Mouse (Mus musculus) stomach, embryonic 15.5 days (tissue): ENCODE measurements around the gene Vmn2r81. TPM values are rescaled to one million over a fixed set of nuclear protein-coding genes. Genes with fewer than 3 reads are reported as not detected.
"Not testable (repeated sequence)": the region's sequence is repeated elsewhere in the genome, so short reads cannot be mapped to it uniquely, and the experiment has no call there.

Experiments
- ATAC-seq: fragments of 200-750 bp; cut with Nextera tagmentation; 2 replicates; pipeline ENCODE4 v1.8.0; 2017; ENCODE audit warnings: low read depth, moderate number of reproducible peaks, moderate TSS enrichment; ENCODE audit not compliant: insufficient read depth, low FRiP score
- H3K27ac ChIP-seq: fragments of 300-500 bp; sonication (generic); 2 replicates; pipeline ENCODE4 v1.5.1; 2015; ENCODE audit warnings: mild to moderate bottlenecking, inconsistent platforms
- H3K27me3 ChIP-seq: fragments of 300-500 bp; sonication (generic); replicated peaks from 2 replicates; pipeline ENCODE4 v1.6.1; 2015; ENCODE audit warnings: inconsistent platforms
- H3K36me3 ChIP-seq: fragments of 300-500 bp; sonication (generic); 2 replicates; pipeline ENCODE4 v1.6.1; 2015; ENCODE audit warnings: inconsistent platforms
- H3K4me1 ChIP-seq: fragments of 300-500 bp; sonication (generic); 2 replicates; pipeline ENCODE4 v1.6.1; 2015; ENCODE audit warnings: inconsistent platforms
- H3K4me2 ChIP-seq: fragments of 300-500 bp; sonication (generic); 2 replicates; pipeline ENCODE4 v1.6.1; 2015; ENCODE audit warnings: mild to moderate bottlenecking, inconsistent platforms
- H3K4me3 ChIP-seq: fragments of 300-500 bp; sonication (generic); replicated peaks from 2 replicates; pipeline ENCODE4 v1.5.1; 2015; ENCODE audit warnings: inconsistent platforms
- H3K9ac ChIP-seq: fragments of 300-500 bp; sonication (generic); 2 replicates; pipeline ENCODE4 v1.6.1; 2015; ENCODE audit warnings: inconsistent platforms
- H3K9me3 ChIP-seq: fragments of 300-500 bp; sonication (generic); 2 replicates; pipeline ENCODE4 v1.6.1; 2016; ENCODE audit warnings: inconsistent platforms
- WGBS: fragments of 180-500 bp; shearing (Covaris S2); methylation state at CpG from one replicate; pipeline ENCODE4 v1.1.7; 2015; 5-methylcytosine and 5-hydroxymethylcytosine counted together
- polyA plus RNA-seq: library from polyadenylated mRNA; unstranded; fragments of >200 nt; fragmentation: Nextera tagmentation; extraction: Ambion mirVana; gene quantifications from 2 replicates; pipeline ENCODE4 v1.2.1, GENCODE M21; 2015

Gene Vmn2r81
- polyA plus RNA-seq, result not detected in 2 replicates

- not testable (repeated sequence) for ATAC-seq, H3K9ac ChIP-seq, H3K27me3 ChIP-seq, H3K4me1 ChIP-seq, H3K4me2 ChIP-seq, H3K4me3 ChIP-seq, H3K27ac ChIP-seq, H3K36me3 ChIP-seq, H3K9me3 ChIP-seq
- WGBS, result 61% methylated on average over 3 of the region's 3 CpGs
Observed at GRCm38 (mm10) chr10:79247392-79247791, at the start of gene Vmn2r81. Gene Vmn2r81 (plus strand): TSS chr10:79247692.

- H3K27me3 ChIP-seq, H3K4me2 ChIP-seq, H3K27ac ChIP-seq, H3K4me3 ChIP-seq, H3K9me3 ChIP-seq, H3K9ac ChIP-seq, H3K4me1 ChIP-seq, ATAC-seq, H3K36me3 ChIP-seq: not testable (repeated sequence)
- 77% methylated on average over 1 of the region's 1 CpGs for WGBS
Observed at GRCm38 (mm10) chr10:79199973-79200372, 47.5 kb upstream of the Vmn2r81 start.

GRCm38 (mm10) chr10:79220432-79220831 is 27.1 kb upstream of the Vmn2r81 start:
- no peak overlapping the region for H3K4me3 ChIP-seq
- H3K9me3 ChIP-seq, result no peaks in the 10 kb centered on the region
- H3K27ac ChIP-seq, result no peak overlapping the region
- H3K36me3 ChIP-seq, result no peaks in the 10 kb centered on the region
- ATAC-seq, result no peak
- no peak overlapping the region for H3K9ac ChIP-seq
- H3K27me3 ChIP-seq, result no peaks in the 10 kb centered on the region
- no peak overlapping the region for H3K4me2 ChIP-seq
- H3K4me1 ChIP-seq, result no peaks in the 10 kb centered on the region

DNA sequence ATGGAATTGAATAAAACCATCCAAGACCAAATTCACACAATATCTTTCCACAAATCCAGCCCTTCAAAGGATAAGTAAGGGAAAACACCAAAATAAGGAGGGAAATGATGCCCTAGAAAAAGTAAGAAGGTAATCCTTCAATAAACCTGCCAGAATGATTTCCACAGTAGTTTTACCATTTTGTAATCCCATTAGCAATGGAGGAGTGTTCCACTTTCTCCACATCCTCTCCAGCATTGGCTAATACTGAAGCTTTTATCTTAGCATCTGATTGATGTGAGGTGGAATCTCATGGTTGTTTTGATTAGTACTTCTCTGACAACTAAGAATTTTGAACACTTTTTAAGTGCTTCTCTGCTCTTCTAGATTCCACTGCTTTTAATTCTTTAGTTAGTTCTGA is 25.9 kb upstream of the Vmn2r81 start:
- Histone ChIP-seq H3K4me2 (no peak overlapping the region), H3K9ac (no peak overlapping the region), H3K4me1 (no peaks in the 10 kb centered on the region), H3K27me3 (no peaks in the 10 kb centered on the region), H3K36me3 (no peaks in the 10 kb centered on the region), H3K4me3 (no peak overlapping the region), H3K27ac (no peak overlapping the region), H3K9me3 (no peaks in the 10 kb centered on the region)
- no peak for ATAC-seq

- no peaks in the 10 kb centered on the region for H3K27me3 ChIP-seq
- no peaks in the 10 kb centered on the region for H3K4me1 ChIP-seq
- H3K9me3 ChIP-seq, result no peaks in the 10 kb centered on the region
- no peak overlapping the region for H3K27ac ChIP-seq
- H3K4me2 ChIP-seq, result no peak overlapping the region
- no peaks in the 10 kb centered on the region for H3K36me3 ChIP-seq
- ATAC-seq, result no peak
- no peak overlapping the region for H3K9ac ChIP-seq
- 68% methylated on average over 7 of the region's 7 CpGs for WGBS
- no peak overlapping the region for H3K4me3 ChIP-seq
Observed at GRCm38 (mm10) chr10:79222214-79222613, 25.3 kb upstream of the Vmn2r81 start.

- H3K9ac ChIP-seq, H3K9me3 ChIP-seq, ATAC-seq, H3K27me3 ChIP-seq, H3K4me1 ChIP-seq, H3K36me3 ChIP-seq, H3K27ac ChIP-seq: not testable (repeated sequence)
- peak overlapping the region; percentile 37 for H3K4me3 ChIP-seq
- H3K4me2 ChIP-seq, result peak overlapping the region; percentile 45
- 5% methylated on average over 16 of the region's 16 CpGs for WGBS
Observed at GRCm38 (mm10) chr10:79322033-79322736, 74.7 kb downstream of the Vmn2r81 start.

DNA sequence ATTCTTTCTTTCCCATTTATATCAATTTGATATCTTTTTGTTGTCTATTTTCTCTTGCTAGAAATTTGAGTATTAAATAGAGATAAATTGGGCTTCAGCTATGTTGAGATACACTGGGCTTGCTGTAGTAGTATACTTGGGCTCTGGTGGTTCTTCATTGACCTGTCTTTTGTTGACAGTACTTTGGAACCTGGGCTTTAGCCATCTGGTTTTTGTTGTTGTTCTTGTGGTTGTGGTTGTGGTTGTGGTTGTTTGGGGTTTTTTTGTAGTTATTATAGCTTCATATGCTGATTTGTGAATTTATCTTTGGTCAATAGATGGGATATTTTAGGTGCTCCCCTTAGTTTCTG is 75.2 kb downstream of the Vmn2r81 start:
- Histone ChIP-seq H3K4me1 (no peaks in the 10 kb centered on the region), H3K27ac (no peak overlapping the region), H3K27me3 (no peaks in the 10 kb centered on the region), H3K9me3 (no peaks in the 10 kb centered on the region), H3K9ac (no peak overlapping the region), H3K36me3 (no peaks in the 10 kb centered on the region), H3K4me2 (no peak overlapping the region), H3K4me3 (no peak overlapping the region)
- no peak for ATAC-seq

Other genes starting within 250 kb of the Vmn2r81 start
- gene Olfr1351, start 235.2 kb upstream of the Vmn2r81 start, polyA plus RNA-seq, result not detected in 2 replicates
- 0.22 TPM in 1 of 2 replicates, not detected in the other for gene Olfr57, start 219.0 kb upstream of the Vmn2r81 start, polyA plus RNA-seq
- gene 2610008E11Rik, start 150.1 kb upstream of the Vmn2r81 start, polyA plus RNA-seq, result 23.5 and 23.7 TPM in 2 replicates
- not detected in 2 replicates for gene Vmn2r80, start 98.9 kb upstream of the Vmn2r81 start, polyA plus RNA-seq
- gene Vmn2r82, start 108.8 kb downstream of the Vmn2r81 start, polyA plus RNA-seq, result not detected in 2 replicates
- not detected in 2 replicates for gene Vmn2r83, start 221.0 kb downstream of the Vmn2r81 start, polyA plus RNA-seq